Mouse (Mus musculus) central nervous system, embryonic 14 days (tissue): ENCODE measurements around the gene Rps25. TPM values are rescaled to one million over a fixed set of nuclear protein-coding genes. Genes with fewer than 3 reads are reported as not detected.

Experiments used
- polyA plus RNA-seq: library from polyadenylated mRNA; depleted of rRNA; stranded (reverse); fragments of >200 nt; gene quantifications from 2 replicates; pipeline ENCODE4 v1.2.3, GENCODE M21; 2012; rRNA removed

Gene Rps25
- polyA plus RNA-seq = 705 and 780 TPM in 2 replicates

GRCm38 (mm10) chr9:44406906-44407751 lies at the start of gene Rps25, which contains the start of gene Trappc4:
Gene Rps25 (plus strand): TSS chr9:44407139.
Gene Trappc4 (minus strand): TSS chr9:44407600.

DNA sequence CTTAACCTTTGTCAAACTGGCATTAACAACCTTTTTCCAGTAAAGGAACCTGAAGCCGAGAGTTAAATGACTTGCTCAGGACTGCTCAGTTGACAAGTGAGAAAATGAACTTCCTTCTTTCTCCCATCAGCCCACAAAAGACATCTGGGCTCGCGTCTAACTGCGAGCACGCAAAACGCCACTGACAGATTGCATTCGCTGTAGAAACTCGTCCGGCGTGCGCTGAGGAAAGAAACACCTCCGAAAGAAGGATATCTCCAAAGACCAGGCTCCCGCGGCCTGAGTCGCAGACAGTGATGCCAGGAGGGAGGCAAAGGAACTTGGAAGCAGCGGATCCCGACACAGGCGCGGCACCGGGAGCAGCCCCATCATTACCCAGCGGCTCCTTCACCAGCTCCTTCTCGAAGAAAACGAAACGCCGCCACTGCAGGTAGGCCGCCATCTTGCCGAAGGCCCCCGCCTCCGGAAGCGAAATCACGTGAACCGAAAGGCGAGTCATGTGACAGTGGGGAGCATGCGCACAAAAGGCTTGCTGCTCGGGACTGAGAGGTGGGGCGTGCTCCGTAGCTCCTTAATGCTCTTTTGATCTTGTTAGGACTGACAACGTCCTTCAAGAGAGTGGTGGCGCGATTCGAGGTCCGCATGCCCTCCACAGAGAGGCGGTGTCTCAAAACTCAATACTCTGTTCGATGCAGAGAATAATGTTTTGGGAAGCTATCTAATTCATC lies 45.6 kb upstream of the Rps25 start, which contains the start of gene Vps11:
Gene Vps11, minus strand, starts transcription at position 481 of the 728 bp plus-strand sequence.

DNA sequence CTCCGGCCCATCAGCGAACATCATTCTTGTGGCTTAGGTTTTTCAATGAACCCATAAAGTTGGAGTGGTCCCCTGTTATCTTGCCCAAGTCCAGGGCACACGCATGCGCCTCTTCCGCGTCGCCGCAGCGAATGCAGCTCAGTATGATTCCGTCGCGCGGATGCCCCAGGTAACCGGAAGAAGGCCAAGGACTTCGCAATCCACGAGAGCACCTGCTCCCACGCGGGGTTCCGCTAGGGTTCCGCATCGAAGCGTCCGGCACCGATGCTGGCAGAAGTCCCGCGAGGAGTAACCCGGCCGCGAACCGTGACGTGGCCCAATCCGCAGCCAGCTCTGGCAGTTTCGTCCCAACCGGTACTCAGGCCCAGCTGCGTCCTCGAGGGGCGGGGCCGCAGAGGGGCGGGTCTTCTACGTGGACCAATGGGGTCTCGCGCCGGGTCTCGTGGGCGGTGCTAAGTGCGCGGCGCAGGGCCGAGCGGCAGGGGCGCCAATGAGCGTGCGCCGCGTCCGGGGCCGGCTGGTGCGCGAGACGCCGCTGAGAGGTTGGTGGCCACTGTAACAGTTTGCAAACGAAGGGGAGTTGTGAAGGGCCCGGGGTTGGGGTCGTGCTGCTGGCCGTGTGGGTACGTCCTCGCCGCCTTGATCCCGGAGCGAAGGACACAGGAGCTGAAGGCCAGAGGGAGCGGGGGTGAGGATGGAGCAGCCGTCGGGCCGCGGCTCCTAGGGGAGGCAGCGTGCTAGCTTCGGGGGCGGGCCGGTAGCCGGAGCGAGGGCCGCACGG lies 27.7 kb upstream of the Rps25 start, which contains the start of gene Hyou1:
Gene Hyou1, plus strand, starts transcription at position 437 of the 781 bp plus-strand sequence.

DNA sequence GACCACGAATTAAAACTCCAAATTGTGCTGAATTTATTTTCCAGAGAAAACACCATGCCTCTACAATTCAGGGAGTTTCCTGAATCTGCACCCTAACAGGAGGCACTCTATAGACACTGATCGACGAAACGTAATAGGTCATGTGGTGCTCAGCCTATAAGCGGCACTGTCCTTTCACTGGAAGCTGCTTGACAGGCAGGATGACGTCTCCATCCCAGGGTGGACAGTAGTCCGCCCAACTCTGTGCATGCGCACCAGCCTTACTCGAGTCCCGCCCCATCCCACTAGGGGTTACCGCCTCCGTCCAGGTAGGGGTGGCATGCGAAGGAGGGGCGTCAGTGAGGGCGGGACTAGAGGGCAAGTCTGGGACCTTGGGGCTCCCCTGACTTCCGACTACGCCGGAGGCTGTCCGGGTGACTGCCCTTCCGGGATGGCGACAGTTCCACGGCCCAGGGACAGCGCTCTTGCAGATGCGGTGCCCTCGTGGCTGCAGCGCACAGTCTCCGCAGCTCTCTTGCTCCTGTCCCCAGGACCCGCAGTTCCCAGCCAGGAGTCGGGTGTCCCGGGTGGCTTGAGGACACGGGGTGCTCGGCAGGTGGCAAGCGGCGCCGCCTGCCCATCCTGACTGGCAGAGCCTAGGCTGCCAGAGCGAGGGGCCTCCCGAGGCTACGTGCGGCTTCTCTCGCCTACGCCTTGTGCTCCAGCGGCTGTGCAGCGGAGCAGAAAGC lies 10.1 kb upstream of the Rps25 start, which contains the start of gene Slc37a4:
Gene Slc37a4, plus strand, starts transcription at position 169 of the 728 bp plus-strand sequence.

GRCm38 (mm10) chr9:44418519-44419385 lies 11.8 kb downstream of the Rps25 start, which contains the start of gene Ccdc84:
Gene Ccdc84 (minus strand): TSS chr9:44418569.

DNA sequence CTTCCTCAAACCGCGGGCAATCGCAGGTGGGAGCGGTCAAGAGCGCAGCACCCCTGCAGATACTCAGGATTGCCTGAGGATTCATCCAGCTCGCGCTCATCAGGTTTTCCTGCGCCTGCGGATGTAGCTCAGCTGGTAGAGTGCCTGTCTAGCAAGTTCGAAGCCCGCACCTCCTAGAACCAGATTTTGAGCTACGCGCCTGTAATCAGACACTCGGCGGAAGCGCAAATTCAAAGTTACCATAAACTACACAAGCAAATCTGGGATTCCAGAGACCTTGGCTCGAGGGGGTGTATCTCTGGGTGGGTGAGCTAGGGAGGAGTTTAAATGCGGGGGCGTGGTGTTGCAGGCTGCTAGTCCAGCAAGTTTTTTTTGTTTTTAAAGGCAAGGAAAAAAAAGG lies 34.0 kb downstream of the Rps25 start, which contains the start of gene Foxr1:
Gene Foxr1, minus strand, starts transcription at position 176 of the 400 bp plus-strand sequence.

GRCm38 (mm10) chr9:44454891-44455220 lies 47.9 kb downstream of the Rps25 start, which contains the start of gene Upk2:
Gene Upk2 (minus strand): TSS chr9:44454976.

Other genes starting within 250 kb of the Rps25 start
- gene Cbl, start 173.1 kb upstream of the Rps25 start, polyA plus RNA-seq = 22.4 and 23.4 TPM in 2 replicates
- 0.07 and 0.13 TPM in 2 replicates for gene Ccdc153, start 166.5 kb upstream of the Rps25 start, polyA plus RNA-seq
- 0.74 and 0.75 TPM in 2 replicates for gene Pdzd3, start 155.7 kb upstream of the Rps25 start, polyA plus RNA-seq
- 4.3 and 4.6 TPM in 2 replicates for gene Nlrx1, start 138.5 kb upstream of the Rps25 start, polyA plus RNA-seq
- gene Abcg4, start 118.5 kb upstream of the Rps25 start, polyA plus RNA-seq = 52.4 and 58.7 TPM in 2 replicates
- 43.3 and 49.9 TPM in 2 replicates for gene Hinfp, start 101.5 kb upstream of the Rps25 start, polyA plus RNA-seq
- gene C2cd2l, start 86.9 kb upstream of the Rps25 start, polyA plus RNA-seq = 47.2 and 53.2 TPM in 2 replicates
- 38.7 and 39.4 TPM in 2 replicates for gene Dpagt1, start 81.1 kb upstream of the Rps25 start, polyA plus RNA-seq
- 197 and 236 TPM in 2 replicates for gene H2afx, start 72.4 kb upstream of the Rps25 start, polyA plus RNA-seq
- gene Hmbs, start 62.9 kb upstream of the Rps25 start, polyA plus RNA-seq = 50.4 and 50.6 TPM in 2 replicates
- gene Vps11, start 45.5 kb upstream of the Rps25 start, polyA plus RNA-seq = 36.0 and 37.5 TPM in 2 replicates
- 47.0 and 53.6 TPM in 2 replicates for gene Hyou1, start 27.6 kb upstream of the Rps25 start, polyA plus RNA-seq
- gene Slc37a4, start 10.3 kb upstream of the Rps25 start, polyA plus RNA-seq = 48.9 and 50.0 TPM in 2 replicates
- gene Trappc4, start 461 bp downstream of the Rps25 start, polyA plus RNA-seq = 169 and 183 TPM in 2 replicates
- 57.4 and 62.5 TPM in 2 replicates for gene Ccdc84, start 11.4 kb downstream of the Rps25 start, polyA plus RNA-seq
- gene Foxr1, start 34.0 kb downstream of the Rps25 start, polyA plus RNA-seq = not detected in 2 replicates
- 0.43 TPM in 1 of 2 replicates, not detected in the other for gene Upk2, start 47.8 kb downstream of the Rps25 start, polyA plus RNA-seq
- gene Bcl9l, start 75.7 kb downstream of the Rps25 start, polyA plus RNA-seq = 18.8 and 23.9 TPM in 2 replicates
- gene Cxcr5, start 154.7 kb downstream of the Rps25 start, polyA plus RNA-seq = 0.04 TPM in 2 replicates
- gene Ddx6, start 197.8 kb downstream of the Rps25 start, polyA plus RNA-seq = 49.3 and 55.0 TPM in 2 replicates